Mouse (Mus musculus): ENCODE measurements around the gene Fastkd1.

- TF ChIP-seq CTCF (IDR thresholded peaks at IDR 0.05; ENCODE audit: low read depth, low read length) (no peak), POLR2A (IDR thresholded peaks at IDR 0.05; ENCODE audit: insufficient read depth, low read length) (no peak)
These were observed 43.5 kb downstream of the Fastkd1 start, which contains the start of gene Klhl41 for GRCm38 (mm10) chr2:69669853-69670252.
